Mouse (Mus musculus) liver, embryonic 16.5 days (tissue): ENCODE data around the gene Atg16l2. TPM values are rescaled to one million over a fixed set of nuclear protein-coding genes. Genes with fewer than 3 reads are reported as not detected.

ENCODE experiments used
- ATAC-seq: fragments of 200-750 bp; cut with Nextera tagmentation; 2 replicates; pipeline ENCODE4 v1.8.0; 2017; ENCODE audit warnings: low read depth, mild to moderate bottlenecking, moderate number of reproducible peaks, moderate library complexity
- H3K27ac ChIP-seq: fragments of 300-500 bp; sonication (generic); 2 replicates; pipeline ENCODE4 v1.5.1; 2014; ENCODE audit warnings: mild to moderate bottlenecking, low read length
- H3K27me3 ChIP-seq: fragments of 300-500 bp; sonication (generic); 2 replicates; pipeline ENCODE4 v1.6.1; 2014; ENCODE audit warnings: low read depth, low read length, mixed read lengths; ENCODE audit not compliant: control insufficient read depth, insufficient read depth
- H3K36me3 ChIP-seq: fragments of 300-500 bp; sonication (generic); 2 replicates; pipeline ENCODE4 v1.6.1; 2014; ENCODE audit warnings: mild to moderate bottlenecking; ENCODE audit not compliant: control insufficient read depth, insufficient read depth
- H3K4me1 ChIP-seq: fragments of 300-500 bp; sonication (generic); 2 replicates; pipeline ENCODE4 v1.6.1; 2014; ENCODE audit warnings: low read depth, low read length, mixed read lengths; ENCODE audit not compliant: control insufficient read depth
- H3K4me2 ChIP-seq: fragments of 300-500 bp; sonication (generic); 2 replicates; pipeline ENCODE4 v1.6.1; 2014; ENCODE audit warnings: low read depth, low read length, mixed read lengths
- H3K4me3 ChIP-seq: fragments of 300-500 bp; sonication (generic); 2 replicates; pipeline ENCODE4 v1.5.1; 2014; ENCODE audit warnings: low read depth, mild to moderate bottlenecking, low read length
- H3K9ac ChIP-seq: fragments of 300-500 bp; sonication (generic); 2 replicates; pipeline ENCODE4 v1.6.1; 2014; ENCODE audit warnings: low read depth, low read length
- H3K9me3 ChIP-seq: fragments of 300-500 bp; sonication (generic); replicated peaks from 2 replicates; pipeline ENCODE4 v1.6.1; 2016; ENCODE audit warnings: low read length; ENCODE audit not compliant: control insufficient read depth
- WGBS: fragments of 180-500 bp; shearing (Covaris S2); extraction: QIAGEN DNeasy Blood & Tissue Kit; methylation state at CpG from one replicate; pipeline ENCODE4 v1.1.7; 2014; ENCODE audit not compliant: insufficient replicate concordance; 5-methylcytosine and 5-hydroxymethylcytosine counted together
- polyA plus RNA-seq: library from polyadenylated mRNA; unstranded; fragments of >200 nt; fragmentation: Nextera tagmentation; extraction: Ambion mirVana; gene quantifications from 2 replicates; pipeline ENCODE4 v1.2.1, GENCODE M21; 2015

Gene Atg16l2
- polyA plus RNA-seq, 1 experiment from 2014 or later, result 7.2 TPM

DNA sequence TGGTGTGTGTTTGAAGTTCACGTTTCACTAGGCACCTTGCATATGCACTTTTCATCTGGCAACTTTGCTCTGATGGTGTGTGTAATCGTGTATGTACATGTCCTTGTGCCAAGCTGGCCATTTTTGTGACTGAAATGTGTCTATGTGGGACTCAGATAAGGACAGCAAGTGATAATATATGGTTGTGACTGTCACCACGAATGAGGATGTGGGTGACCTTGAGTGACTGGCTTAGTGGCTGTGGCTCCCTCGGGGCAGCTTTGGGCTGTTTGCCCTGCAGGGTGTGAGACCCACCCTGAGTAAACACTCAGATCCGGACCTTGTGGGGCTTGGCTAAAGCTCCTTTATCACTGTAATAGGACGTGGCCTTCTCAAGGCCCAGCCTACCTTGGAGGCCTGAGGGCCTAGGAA is 14.5 kb upstream of the Atg16l2 start:
- Histone ChIP-seq H3K9me3 (no peaks in the 10 kb centered on the region), H3K4me1 (peaks cover 69% of the 10 kb centered on the region), H3K4me2 (peak overlapping the region; percentile 29; the same call in 1 of the 2 replicates), H3K9ac (peak overlapping the region; percentile 25), H3K4me3 (no peak overlapping the region), H3K27ac (peak overlapping the region; percentile 81), H3K27me3 (no peaks in the 10 kb centered on the region), H3K36me3 (no peaks in the 10 kb centered on the region)
- WGBS, result 9% methylated on average over 6 of the region's 6 CpGs
- peak; percentile 28 for ATAC-seq

DNA sequence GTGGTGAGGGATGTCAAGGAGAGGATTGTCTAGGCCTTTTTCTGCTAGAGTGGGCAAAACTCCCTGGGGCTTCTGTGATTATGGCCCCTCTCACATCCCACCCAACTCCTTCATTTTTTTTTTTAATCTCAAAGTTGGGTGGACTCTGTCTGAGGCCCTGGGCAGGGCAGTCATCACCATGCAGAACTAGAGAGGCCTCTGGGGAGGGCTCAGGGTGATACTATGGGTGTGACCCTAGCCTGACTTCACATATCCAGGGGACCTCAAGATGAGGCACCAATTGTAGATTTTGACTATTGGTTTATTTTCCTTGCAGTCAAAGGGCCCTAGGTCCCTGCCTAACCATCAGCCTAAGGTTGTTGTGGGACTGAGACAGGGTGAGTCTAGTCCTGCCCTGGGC is 13.6 kb upstream of the Atg16l2 start:
- ATAC-seq, result peak; percentile 66
- H3K4me2 ChIP-seq, result peak overlapping the region; percentile 45

DNA sequence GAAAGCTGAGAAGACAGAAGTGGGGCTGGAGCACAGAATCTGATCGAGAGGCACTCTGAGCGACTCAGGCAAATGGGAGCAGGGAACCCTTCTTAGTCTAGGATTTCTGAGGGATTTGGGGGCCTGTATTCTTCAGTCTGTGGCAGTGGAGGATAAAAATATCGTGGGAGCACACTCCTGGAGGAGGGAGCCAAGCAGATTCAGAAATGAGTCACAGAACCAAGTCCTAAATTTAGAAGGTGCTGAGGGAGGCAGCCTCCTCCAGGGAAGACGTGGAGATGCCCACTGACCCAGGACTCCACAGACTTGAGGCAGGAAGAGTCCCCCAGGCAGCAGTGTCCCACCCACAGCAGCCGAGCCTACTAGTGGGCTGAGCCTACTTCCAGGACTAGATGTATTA is 12.3 kb upstream of the Atg16l2 start:
- 66% methylated on average over 5 of the region's 5 CpGs for WGBS
- no peaks in the 10 kb centered on the region for H3K36me3 ChIP-seq
- no peak overlapping the region for H3K27ac ChIP-seq
- H3K9me3 ChIP-seq, result no peaks in the 10 kb centered on the region
- no peaks in the 10 kb centered on the region for H3K27me3 ChIP-seq
- peaks cover 65% of the 10 kb centered on the region for H3K4me1 ChIP-seq
- H3K4me2 ChIP-seq, result no peak overlapping the region
- H3K4me3 ChIP-seq, result no peak overlapping the region
- ATAC-seq, result no peak
- no peak overlapping the region for H3K9ac ChIP-seq

More for the DNA sequence above, 13.6 kb upstream of the Atg16l2 start:
- no peak overlapping the region for H3K4me3 ChIP-seq
- H3K4me1 ChIP-seq, result peaks cover 71% of the 10 kb centered on the region
- H3K27ac ChIP-seq, result peak overlapping the region; percentile 81
- H3K36me3 ChIP-seq, result no peaks in the 10 kb centered on the region
- H3K27me3 ChIP-seq, result no peaks in the 10 kb centered on the region
- no peaks in the 10 kb centered on the region for H3K9me3 ChIP-seq
- no peak overlapping the region; the same call in 1 of the 2 replicates for H3K9ac ChIP-seq

DNA sequence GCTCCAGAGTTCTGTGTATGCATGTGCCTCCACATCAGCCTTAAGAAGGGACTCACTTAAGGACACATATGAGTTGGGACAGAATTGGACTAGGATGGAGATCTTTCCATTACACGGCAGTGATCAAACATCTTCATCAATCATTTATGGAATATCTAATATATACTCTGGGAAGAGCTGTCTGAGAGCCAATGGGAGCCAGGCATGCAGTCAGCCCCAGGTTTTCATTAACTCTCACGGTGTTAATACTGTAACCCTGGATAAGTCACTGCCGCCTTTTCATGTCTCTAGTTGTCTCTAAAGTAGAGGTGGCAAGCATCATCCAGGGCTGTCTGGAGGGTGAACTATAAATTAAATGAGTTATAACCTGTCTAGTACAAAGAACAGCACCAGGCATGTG is 11.0 kb upstream of the Atg16l2 start:
- Histone ChIP-seq H3K27me3 (no peaks in the 10 kb centered on the region), H3K27ac (no peak overlapping the region), H3K36me3 (no peaks in the 10 kb centered on the region), H3K4me2 (no peak overlapping the region), H3K9ac (no peak overlapping the region), H3K4me3 (no peak overlapping the region), H3K4me1 (peaks cover 53% of the 10 kb centered on the region), H3K9me3 (no peaks in the 10 kb centered on the region)
- ATAC-seq, result no peak
- 67% methylated on average over 3 of the region's 3 CpGs for WGBS

DNA sequence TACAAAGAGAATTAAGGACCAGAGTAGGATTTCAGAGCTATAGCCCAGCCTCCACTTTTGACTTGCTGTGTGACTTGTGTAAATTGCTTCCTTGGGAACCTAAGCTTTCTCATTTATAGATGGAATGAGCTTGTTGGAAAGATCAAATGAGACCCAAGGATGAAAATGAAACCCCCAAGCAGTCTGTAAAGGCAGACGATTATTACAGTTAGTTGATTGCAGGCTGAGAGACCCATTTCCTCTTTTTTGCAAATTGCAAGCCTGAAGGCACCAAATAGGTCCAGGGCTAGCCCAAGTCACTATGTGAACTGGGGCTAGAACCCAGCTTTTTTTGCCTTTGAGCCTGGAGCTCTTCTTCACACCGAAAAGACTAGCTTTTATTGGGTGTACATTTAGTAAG is 9.0 kb upstream of the Atg16l2 start:
- H3K9me3 ChIP-seq, result no peaks in the 10 kb centered on the region
- no peaks in the 10 kb centered on the region for H3K27me3 ChIP-seq
- peak overlapping the region; percentile 72 for H3K4me3 ChIP-seq
- peak overlapping the region; percentile 1; the same call in 1 of the 2 replicates for H3K9ac ChIP-seq
- WGBS, result 11% methylated on average over 2 of the region's 2 CpGs
- ATAC-seq, result no peak
- peak overlapping the region; percentile 80 for H3K4me2 ChIP-seq
- peaks cover 33% of the 10 kb centered on the region for H3K4me1 ChIP-seq
- H3K36me3 ChIP-seq, result no peaks in the 10 kb centered on the region
- peak overlapping the region; percentile 66 for H3K27ac ChIP-seq

DNA sequence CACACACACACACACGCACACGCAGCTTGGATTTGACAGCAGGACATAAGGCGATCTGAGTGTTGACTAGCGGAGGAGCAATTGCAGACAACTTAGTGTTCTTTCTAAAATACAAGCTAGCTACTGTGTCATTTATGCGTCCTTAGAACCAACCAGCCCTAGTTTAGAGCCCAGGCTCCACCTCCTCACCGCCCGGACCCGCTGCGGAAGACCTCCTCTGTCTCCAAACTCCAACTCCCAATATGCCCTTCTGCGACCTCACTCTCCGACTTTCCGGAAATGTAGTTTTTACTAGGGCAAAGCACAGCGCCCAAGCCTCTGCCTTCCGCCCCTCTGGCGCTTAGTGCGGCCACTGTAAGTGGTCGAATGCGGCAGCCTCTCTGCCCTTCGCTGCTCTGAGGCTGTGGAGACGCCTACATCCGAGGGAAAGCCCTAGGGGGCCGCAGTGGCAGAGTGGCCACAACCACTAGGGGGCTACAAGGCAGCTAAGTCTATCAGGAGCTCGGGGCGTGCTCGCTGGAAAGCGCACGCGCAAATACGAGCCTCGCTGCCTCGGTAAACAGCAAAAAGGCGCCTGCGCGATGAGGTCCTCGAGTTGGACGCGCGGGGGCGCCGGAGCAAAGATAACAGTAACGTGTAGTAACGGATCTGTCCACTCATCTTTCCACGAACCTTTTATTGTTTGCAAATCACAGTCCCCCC is 8.4 kb upstream of the Atg16l2 start:
- no peaks in the 10 kb centered on the region for H3K9me3 ChIP-seq
- under 1% methylated on average over 43 of the region's 43 CpGs for WGBS
- peak overlapping the region; percentile 72 for H3K4me3 ChIP-seq
- H3K4me2 ChIP-seq, result peak overlapping the region; percentile 80
- peak; percentile 94 for ATAC-seq
- H3K9ac ChIP-seq, result peak overlapping the region; percentile 81
- no peaks in the 10 kb centered on the region for H3K36me3 ChIP-seq
- H3K4me1 ChIP-seq, result peaks cover 27% of the 10 kb centered on the region
- peak overlapping the region; percentile 96 for H3K27ac ChIP-seq
- H3K27me3 ChIP-seq, result no peaks in the 10 kb centered on the region

DNA sequence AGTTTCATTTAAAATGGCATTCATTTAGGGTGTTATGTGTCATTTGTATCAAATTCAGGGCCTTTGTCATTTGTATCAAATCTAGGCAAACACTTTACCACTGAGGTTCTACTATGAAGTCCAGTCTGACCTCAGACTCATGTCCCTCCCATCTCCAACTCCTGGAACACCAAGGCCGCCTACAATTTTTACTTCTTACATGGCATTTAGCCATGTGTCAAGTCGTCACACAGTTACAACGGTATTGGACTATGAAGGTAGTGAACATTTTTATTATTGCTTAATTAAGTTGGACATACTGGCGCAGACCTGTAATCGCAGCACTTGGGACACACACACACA is 7.9 kb upstream of the Atg16l2 start:
- WGBS, result 33% methylated on average over 5 of the region's 5 CpGs

DNA sequence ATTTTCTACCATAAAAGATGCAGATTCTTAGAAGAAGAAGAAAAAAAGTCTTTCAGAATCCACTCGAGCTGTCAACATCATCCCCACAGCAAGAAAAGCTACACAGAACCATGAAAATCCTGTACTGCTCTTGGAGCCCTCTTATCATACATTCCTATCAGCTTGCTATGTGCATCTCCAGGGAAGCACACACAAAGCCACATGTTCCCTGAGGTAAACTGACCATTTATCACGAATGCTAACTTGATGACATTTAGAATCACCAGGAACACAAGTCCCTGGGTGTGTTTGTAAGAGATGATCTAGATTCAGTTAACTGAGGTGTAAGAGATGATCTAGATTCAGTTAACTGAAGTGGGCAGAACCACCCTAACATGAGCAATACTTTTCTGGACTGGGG is 4.8 kb upstream of the Atg16l2 start:
- Histone ChIP-seq H3K36me3 (no peaks in the 10 kb centered on the region), H3K27ac (no peak overlapping the region), H3K9ac (no peak overlapping the region), H3K27me3 (no peaks in the 10 kb centered on the region), H3K4me2 (no peak overlapping the region), H3K4me1 (peaks cover 16% of the 10 kb centered on the region), H3K4me3 (no peak overlapping the region), H3K9me3 (no peaks in the 10 kb centered on the region)
- WGBS, result 26% methylated on average over 2 of the region's 2 CpGs
- ATAC-seq, result no peak

More for the DNA sequence above, 7.9 kb upstream of the Atg16l2 start:
- Histone ChIP-seq H3K4me2 (peak overlapping the region; percentile 80), H3K36me3 (no peaks in the 10 kb centered on the region), H3K27ac (peak overlapping the region; percentile 96), H3K27me3 (no peaks in the 10 kb centered on the region), H3K4me1 (peaks cover 22% of the 10 kb centered on the region), H3K9me3 (no peaks in the 10 kb centered on the region), H3K4me3 (peak overlapping the region; percentile 72), H3K9ac (peak overlapping the region; percentile 81)
- ATAC-seq, result no peak

DNA sequence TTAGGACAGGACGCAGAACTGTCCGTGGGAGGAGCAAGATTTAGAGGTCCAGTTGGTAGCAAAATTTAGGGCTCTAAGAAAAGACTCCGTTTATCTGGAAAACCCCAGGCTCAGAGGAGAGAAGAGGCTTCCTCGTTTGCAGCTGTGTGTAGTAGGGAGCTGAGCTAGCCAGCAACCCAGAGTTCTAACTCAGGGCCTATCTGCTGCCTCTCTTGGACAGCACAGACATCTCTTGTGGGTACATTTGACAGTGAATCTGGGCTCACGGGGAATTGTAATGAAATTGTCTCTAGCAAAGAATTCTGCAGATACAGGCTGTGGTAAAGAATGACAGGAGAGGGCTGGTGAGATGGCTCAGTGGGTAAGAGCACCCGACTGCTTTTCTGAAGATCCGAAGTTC is 640 bp upstream of the Atg16l2 start:
- peaks cover 7% of the 10 kb centered on the region for H3K4me1 ChIP-seq
- H3K36me3 ChIP-seq, result no peaks in the 10 kb centered on the region
- H3K27me3 ChIP-seq, result no peaks in the 10 kb centered on the region; the same call in 1 of the 2 replicates
- no peak for ATAC-seq
- peak overlapping the region; percentile 79 for H3K4me2 ChIP-seq
- 44% methylated on average over 7 of the region's 7 CpGs for WGBS
- H3K27ac ChIP-seq, result no peak overlapping the region
- peak overlapping the region; percentile 66; the same call in 1 of the 2 replicates for H3K4me3 ChIP-seq
- H3K9ac ChIP-seq, result peak overlapping the region; percentile 63; the same call in 1 of the 2 replicates
- H3K9me3 ChIP-seq, result no peaks in the 10 kb centered on the region
